Mouse (Mus musculus) liver, postnatal 0 days (tissue): ENCODE results near the gene Ppp1cb.

ENCODE experiments used
- CTCF ChIP-seq: sonication (generic); IDR thresholded peaks from 2 replicates; pipeline ENCODE4 v1.5.1; 2016; ENCODE audit warnings: antibody characterized with exemption, low read depth
- EP300 ChIP-seq: IDR thresholded peaks from 2 replicates; pipeline ENCODE4 v1.6.1; 2016; ENCODE audit warnings: antibody characterized with exemption, low read depth, mild to moderate bottlenecking

- TF ChIP-seq EP300 (no peak), CTCF (no peak)
Measured at GRCm38 (mm10) chr5:32445287-32445921, 13.2 kb upstream of the Ppp1cb start.
